Mouse (Mus musculus) kidney, postnatal 0 days (tissue): ENCODE measurements around the gene Ruvbl2. TPM values are rescaled to one million over a fixed set of nuclear protein-coding genes. Genes with fewer than 3 reads are reported as not detected.

Experiments used
- ATAC-seq: fragments of 200-750 bp; cut with Nextera tagmentation; replicated peaks from 2 replicates; pipeline ENCODE4 v1.8.0; 2017; ENCODE audit warnings: low read depth, moderate number of reproducible peaks, moderate TSS enrichment, moderate library complexity; ENCODE audit not compliant: low FRiP score
- DNase-seq: peaks from one replicate; pipeline ENCODE4 v3.0.0-alpha.2; 2016; ENCODE audit warnings: low spot score
- H3K27ac ChIP-seq: fragments of 300-500 bp; sonication (generic); 2 replicates; pipeline ENCODE4 v1.5.1; 2014; ENCODE audit warnings: mild to moderate bottlenecking
- H3K27me3 ChIP-seq: fragments of 300-500 bp; sonication (generic); 2 replicates; pipeline ENCODE4 v1.6.1; 2014; ENCODE audit warnings: low read length, mixed read lengths; ENCODE audit not compliant: insufficient read depth
- H3K36me3 ChIP-seq: fragments of 300-500 bp; sonication (generic); 2 replicates; pipeline ENCODE4 v1.6.1; 2014; ENCODE audit warnings: low read length, mixed read lengths; ENCODE audit not compliant: insufficient read depth
- H3K4me1 ChIP-seq: fragments of 300-500 bp; sonication (generic); replicated peaks from 2 replicates; pipeline ENCODE4 v1.6.1; 2014; ENCODE audit warnings: antibody characterized with exemption, low read length, mixed read lengths; ENCODE audit not compliant: insufficient read depth
- H3K4me2 ChIP-seq: fragments of 300-500 bp; sonication (generic); 2 replicates; pipeline ENCODE4 v1.6.1; 2014; ENCODE audit warnings: mild to moderate bottlenecking, low read length, moderate library complexity, mixed read lengths
- H3K4me3 ChIP-seq: fragments of 300-500 bp; sonication (generic); replicated peaks from 2 replicates; pipeline ENCODE4 v1.5.1; 2014; ENCODE audit warnings: low read depth, low read length
- H3K9ac ChIP-seq: fragments of 300-500 bp; sonication (generic); 2 replicates; pipeline ENCODE4 v1.6.1; 2014; ENCODE audit warnings: low read depth, low read length
- H3K9me3 ChIP-seq: fragments of 300-500 bp; sonication (generic); replicated peaks from 2 replicates; pipeline ENCODE4 v1.6.1; 2016; ENCODE audit warnings: low read length, inconsistent platforms, mixed read lengths
- CTCF ChIP-seq: IDR thresholded peaks from 2 replicates; pipeline ENCODE4 v1.5.1; 2016; ENCODE audit warnings: antibody characterized with exemption, low read depth, mild to moderate bottlenecking, moderate library complexity
- WGBS: fragments of 180-500 bp; shearing (Covaris S2); extraction: QIAGEN DNeasy Blood & Tissue Kit; methylation state at CpG from one replicate; pipeline ENCODE4 v1.1.7; 2014; 5-methylcytosine and 5-hydroxymethylcytosine counted together
- polyA plus RNA-seq: library from polyadenylated mRNA; unstranded; fragments of >200 nt; fragmentation: Nextera tagmentation; extraction: Ambion mirVana; gene quantifications from 2 replicates; pipeline ENCODE4 v1.2.1, GENCODE M21; 2015

The Ruvbl2 gene
- polyA plus RNA-seq, 1 experiment from 2014 or later, result 94.6 TPM

DNA sequence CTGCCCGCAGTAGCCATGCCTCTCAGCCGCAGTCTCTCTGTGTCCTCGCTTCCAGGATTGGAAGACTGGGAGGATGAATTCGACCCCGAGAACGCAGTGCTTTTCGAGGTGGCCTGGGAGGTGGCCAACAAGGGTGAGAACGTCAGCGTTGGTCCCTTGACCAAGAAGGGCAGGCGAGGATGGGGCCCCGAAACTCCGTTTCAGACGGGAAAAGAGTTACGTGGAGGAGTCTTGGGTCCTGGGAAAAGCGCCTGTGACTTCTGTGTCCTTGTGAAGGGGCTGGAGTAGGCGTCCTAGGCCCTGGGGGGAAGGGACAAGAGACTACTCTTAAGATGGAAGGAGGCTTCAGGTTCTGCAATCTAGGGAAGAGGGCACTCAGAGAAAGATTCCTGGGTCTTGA lies 2.9 kb downstream of the Ruvbl2 start:
- Histone ChIP-seq H3K4me1 (peaks cover 30% of the 10 kb centered on the region), H3K27ac (peak overlapping the region; percentile 62), H3K27me3 (no peaks in the 10 kb centered on the region), H3K4me3 (peak overlapping the region; percentile 46), H3K9me3 (no peaks in the 10 kb centered on the region), H3K9ac (peak overlapping the region; percentile 70), H3K4me2 (peak overlapping the region; percentile 64), H3K36me3 (0 out of 2 replicates have a peak, but pooled peaks cover 6% of the 10 kb centered on the region)
- TF ChIP-seq CTCF, result no peak
- 1% methylated on average over 16 of the region's 16 CpGs for WGBS
- no peak for DNase-seq
- ATAC-seq, result no peak

DNA sequence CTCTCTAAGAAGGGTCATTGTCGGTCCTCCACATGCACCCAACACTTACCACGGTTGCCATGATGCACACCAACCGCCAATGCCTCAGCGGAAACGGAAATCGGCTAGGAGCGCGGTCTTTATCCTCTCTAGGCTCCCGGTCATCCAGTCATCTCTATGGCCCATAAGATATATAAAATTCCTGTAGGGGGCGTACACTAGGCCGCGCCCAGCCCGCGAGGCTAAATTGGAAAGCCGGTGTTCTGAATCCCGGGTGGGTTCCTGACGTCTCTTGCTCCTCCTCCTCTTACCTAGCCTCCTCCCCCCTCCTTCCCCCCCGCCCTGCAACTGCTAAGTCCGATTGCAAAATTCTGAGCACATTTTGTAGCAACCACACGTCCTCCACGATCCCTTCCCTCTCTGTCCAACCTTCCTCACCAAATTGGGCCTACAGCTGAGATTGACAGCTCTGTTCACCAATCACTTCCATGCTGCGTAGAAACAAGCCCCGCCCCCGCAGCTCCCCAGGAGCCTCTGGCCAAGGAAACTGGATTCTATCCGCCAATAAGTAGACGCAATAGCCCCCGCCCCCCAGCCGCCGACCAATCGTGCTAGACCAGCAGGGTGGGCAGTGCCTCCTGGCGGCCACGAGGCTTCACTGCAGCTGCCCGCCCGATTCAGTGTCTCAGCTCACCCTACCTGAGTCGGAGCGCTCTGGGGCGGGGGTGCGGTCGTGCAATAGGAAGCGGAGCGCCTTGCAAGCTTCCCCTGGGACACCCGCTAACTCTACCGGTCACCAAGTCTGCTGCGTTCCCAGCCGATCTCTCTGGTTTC lies 3.5 kb downstream of the Ruvbl2 start, which contains the start of gene Gys1:
Gys1 (plus strand) TSS at position 642 of the 813 bp plus-strand sequence.
- peak; percentile 95 for TF ChIP-seq CTCF
- no peaks in the 10 kb centered on the region for H3K27me3 ChIP-seq

GRCm38 (mm10) chr7:45433835-45434202 lies 4.1 kb downstream of the Ruvbl2 start:
- Histone ChIP-seq H3K36me3 (0 out of 2 replicates have a peak, but pooled peaks cover 6% of the 10 kb centered on the region), H3K4me2 (peak overlapping the region; percentile 99), H3K27ac (peak overlapping the region; percentile 88), H3K27me3 (no peaks in the 10 kb centered on the region), H3K4me1 (peaks cover 30% of the 10 kb centered on the region), H3K4me3 (peak overlapping the region; percentile 69), H3K9me3 (no peaks in the 10 kb centered on the region), H3K9ac (peak overlapping the region; percentile 80)
- 1% methylated on average over 7 of the region's 7 CpGs for WGBS
- TF ChIP-seq CTCF, result no peak
- DNase-seq (no peak), ATAC-seq (no peak)

More for the DNA sequence above, 3.5 kb downstream of the Ruvbl2 start, which contains the start of gene Gys1:
- peak within 1 kb of the TSS; percentile 69 for H3K4me3 ChIP-seq
- H3K9ac ChIP-seq, result peak within 1 kb of the TSS; percentile 80
- DNase-seq (peak; percentile 100), ATAC-seq (peak; percentile 95)
- peak within 1 kb of the TSS; percentile 99 for H3K4me2 ChIP-seq
- no peaks in the 10 kb centered on the region for H3K9me3 ChIP-seq
- H3K27ac ChIP-seq, result peak within 1 kb of the TSS; percentile 88
- H3K4me1 ChIP-seq, result peaks cover 30% of the 10 kb centered on the region
- under 1% methylated on average over 45 of the region's 45 CpGs for WGBS
- H3K36me3 ChIP-seq, result 0 out of 2 replicates have a peak, but pooled peaks cover 6% of the 10 kb centered on the region

DNA sequence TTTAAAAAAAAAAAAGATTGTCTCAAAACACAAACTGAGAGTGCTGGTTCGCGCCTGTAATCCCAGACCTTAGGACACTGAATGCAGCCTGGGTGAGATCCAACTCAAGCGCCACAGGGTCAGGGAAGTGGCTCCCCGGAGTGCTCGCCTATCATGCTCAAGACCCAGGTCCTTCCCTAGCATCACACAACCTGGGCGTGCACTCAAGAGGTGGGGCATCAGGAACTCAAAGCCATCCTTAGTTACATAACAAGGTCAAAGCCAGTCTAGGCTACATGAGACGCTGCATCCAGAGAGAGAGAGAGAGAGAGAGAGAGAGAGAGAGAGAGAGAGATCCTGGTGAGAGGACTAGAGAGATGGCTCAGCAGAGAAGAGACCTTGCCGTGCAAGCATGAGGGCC lies 11.3 kb downstream of the Ruvbl2 start:
- H3K4me1 ChIP-seq, result no peaks in the 10 kb centered on the region
- H3K27ac ChIP-seq, result no peak overlapping the region
- TF ChIP-seq CTCF, result no peak
- H3K9me3 ChIP-seq, result no peaks in the 10 kb centered on the region
- 88% methylated on average over 8 of the region's 8 CpGs for WGBS
- peaks cover 65% of the 10 kb centered on the region for H3K36me3 ChIP-seq
- DNase-seq (no peak), ATAC-seq (no peak)
- H3K9ac ChIP-seq, result no peak overlapping the region
- H3K4me2 ChIP-seq, result no peak overlapping the region
- no peaks in the 10 kb centered on the region for H3K27me3 ChIP-seq
- no peak overlapping the region for H3K4me3 ChIP-seq

DNA sequence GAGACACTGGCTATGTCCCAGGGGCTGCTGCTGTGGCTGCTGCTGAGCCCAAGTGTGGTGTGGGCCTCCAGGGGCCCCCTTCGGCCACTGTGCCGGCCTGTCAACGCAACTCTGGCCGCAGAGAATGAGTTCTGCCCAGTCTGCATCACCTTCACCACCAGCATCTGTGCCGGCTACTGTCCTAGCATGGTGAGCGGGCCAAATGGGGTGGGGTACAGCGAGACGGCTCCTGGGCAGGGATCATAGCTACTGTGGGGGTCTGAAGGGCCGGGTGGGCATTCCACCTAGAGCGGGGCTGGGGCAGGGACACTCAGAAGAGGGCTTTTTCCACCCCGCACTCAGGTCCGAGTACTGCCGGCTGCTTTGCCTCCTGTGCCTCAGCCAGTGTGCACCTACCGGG lies 16.7 kb downstream of the Ruvbl2 start:
- H3K4me3 ChIP-seq, result no peak overlapping the region
- no peak overlapping the region for H3K9ac ChIP-seq
- no peak overlapping the region for H3K4me2 ChIP-seq
- H3K36me3 ChIP-seq, result peaks cover 42% of the 10 kb centered on the region
- ATAC-seq (no peak), DNase-seq (no peak)
- TF ChIP-seq CTCF, result no peak
- H3K4me1 ChIP-seq, result no peaks in the 10 kb centered on the region; the same call in 1 of the 2 replicates
- 88% methylated on average over 14 of the region's 14 CpGs for WGBS
- H3K27me3 ChIP-seq, result peaks cover 6% of the 10 kb centered on the region; the same call in 1 of the 2 replicates
- H3K27ac ChIP-seq, result no peak overlapping the region
- H3K9me3 ChIP-seq, result no peaks in the 10 kb centered on the region

- Histone ChIP-seq H3K9me3 (no peaks in the 10 kb centered on the region), H3K4me2 (no peak within 1 kb of the TSS), H3K4me1 (no peaks in the 10 kb centered on the region; the same call in none of the 2 replicates), H3K36me3 (peaks cover 42% of the 10 kb centered on the region), H3K4me3 (no peak within 1 kb of the TSS), H3K27ac (no peak within 1 kb of the TSS), H3K9ac (no peak within 1 kb of the TSS), H3K27me3 (peaks cover 12% of the 10 kb centered on the region)
- ATAC-seq (no peak), DNase-seq (no peak)
- 52% methylated on average over 6 of the region's 6 CpGs for WGBS
- TF ChIP-seq CTCF, result no peak
These were observed 17.3 kb downstream of the Ruvbl2 start, which contains the start of gene Lhb for GRCm38 (mm10) chr7:45420615-45420919. TSS of gene Lhb (plus strand) at chr7:45420820.
